Mouse (Mus musculus) lung, adult 2 months (tissue): ENCODE data around the gene Snta1.

Experiments
- CTCF ChIP-seq: fragments of 200-500 bp; IDR thresholded peaks from 2 replicates; pipeline ENCODE4 v1.5.1; 2011; ENCODE audit warnings: mild to moderate bottlenecking, low read length, control low read depth; ENCODE audit not compliant: insufficient read depth
- POLR2A ChIP-seq: fragments of 200-500 bp; IDR thresholded peaks from 2 replicates; pipeline ENCODE4 v1.6.1; 2011; ENCODE audit warnings: low read depth, mild to moderate bottlenecking, control low read depth, low read length, borderline replicate concordance; ENCODE audit errors: extremely low read depth

DNA sequence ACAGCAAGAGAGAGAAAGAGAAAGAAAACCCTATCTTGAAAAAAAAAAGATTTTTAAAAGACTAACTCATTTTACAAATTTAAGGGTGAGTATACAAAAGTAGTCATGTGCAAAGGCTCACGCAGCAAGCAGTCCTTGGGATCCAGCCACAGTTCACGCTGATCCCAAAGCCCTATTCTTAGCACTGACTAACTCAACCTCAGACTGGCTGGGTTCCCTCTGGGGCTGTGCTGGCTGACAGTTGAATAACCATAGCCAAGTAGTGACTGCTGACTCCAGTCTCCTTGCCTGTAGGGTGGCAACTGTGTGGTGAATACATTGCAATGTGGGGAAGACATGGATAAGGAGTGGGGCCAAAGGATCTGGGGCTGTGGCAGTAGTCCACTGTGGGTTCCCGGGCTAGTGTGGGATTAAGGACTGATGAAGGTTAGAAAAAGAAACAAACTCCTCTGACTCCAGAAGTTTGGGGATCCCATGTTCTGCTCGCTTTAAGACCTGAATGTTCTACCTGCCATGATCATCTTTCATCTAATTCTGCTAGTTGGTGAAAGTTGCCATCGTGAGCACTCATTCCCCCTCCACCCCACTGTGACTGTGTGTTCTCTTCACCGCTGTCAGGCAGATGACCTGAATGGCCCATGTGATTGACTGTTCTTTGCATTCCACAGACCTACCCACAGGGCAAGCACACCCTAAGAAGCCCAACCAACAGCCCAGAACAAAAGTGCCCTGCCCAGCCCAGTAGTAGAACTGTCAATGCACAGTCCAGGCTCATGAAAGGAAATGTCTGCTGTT is 32.9 kb downstream of the Snta1 start:
- TF ChIP-seq CTCF (no peak), POLR2A (no peak)
